Mouse (Mus musculus): ENCODE results near the gene Prkn. TPM values are rescaled to one million over a fixed set of nuclear protein-coding genes. Genes with fewer than 3 reads are reported as not detected.

The Prkn gene
- total RNA-seq, 2 experiments from 2014 or later: 14.6 to 20.3 TPM

DNA sequence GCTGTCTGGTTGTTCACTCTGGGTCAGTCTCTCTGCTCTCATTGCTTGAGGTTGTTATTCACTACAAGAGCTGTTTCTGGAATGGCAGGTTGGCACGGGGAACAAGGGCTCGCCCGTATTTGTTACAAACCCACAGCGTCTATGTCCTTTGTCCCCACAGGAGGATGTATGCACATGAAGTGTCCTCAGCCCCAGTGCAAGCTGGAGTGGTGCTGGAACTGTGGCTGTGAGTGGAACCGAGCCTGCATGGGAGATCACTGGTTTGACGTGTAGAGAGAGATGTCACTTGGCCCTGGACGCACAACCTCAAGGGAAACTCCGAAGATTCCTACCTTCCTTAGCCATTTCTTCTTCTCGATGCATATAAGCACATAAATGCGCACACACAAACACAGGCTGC, 1221.2 kb downstream of the Prkn start:
- DNase-seq (ENCODE audit: low spot score in 2 of 2): no peak

GRCm38 (mm10) chr17:12062861-12063260, 1222.7 kb downstream of the Prkn start:
- DNase-seq (ENCODE audit: low spot score in 2 of 2): no peak

GRCm38 (mm10) chr17:12063533-12063932, 1223.3 kb downstream of the Prkn start:
- DNase-seq (ENCODE audit: low spot score in 2 of 2): no peak

- DNase-seq (ENCODE audit: low spot score in 2 of 2): no peak
These were observed 1225.9 kb downstream of the Prkn start for GRCm38 (mm10) chr17:12066054-12066453.

DNA sequence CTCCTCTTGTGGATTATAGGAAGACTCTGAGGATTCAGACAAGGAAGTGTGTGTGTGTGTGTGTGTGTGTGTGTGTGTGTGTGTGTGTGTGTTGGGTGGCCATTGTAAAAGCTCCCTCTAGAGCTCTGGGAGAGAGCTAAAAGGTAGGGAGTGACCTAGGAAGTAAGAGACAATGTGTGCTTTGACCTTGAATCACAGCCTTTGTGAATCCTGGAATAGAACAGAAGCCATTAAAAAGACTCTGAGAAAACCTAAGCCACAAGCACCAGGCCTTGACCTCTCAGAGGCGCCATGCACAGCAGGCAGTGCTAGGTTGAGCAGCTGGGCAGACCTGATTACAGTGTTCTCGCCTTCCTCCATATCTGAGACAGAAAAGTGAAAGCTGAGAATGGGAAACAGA, 1236.6 kb downstream of the Prkn start:
- no peak for DNase-seq (ENCODE audit: low spot score in 2 of 2)

DNA sequence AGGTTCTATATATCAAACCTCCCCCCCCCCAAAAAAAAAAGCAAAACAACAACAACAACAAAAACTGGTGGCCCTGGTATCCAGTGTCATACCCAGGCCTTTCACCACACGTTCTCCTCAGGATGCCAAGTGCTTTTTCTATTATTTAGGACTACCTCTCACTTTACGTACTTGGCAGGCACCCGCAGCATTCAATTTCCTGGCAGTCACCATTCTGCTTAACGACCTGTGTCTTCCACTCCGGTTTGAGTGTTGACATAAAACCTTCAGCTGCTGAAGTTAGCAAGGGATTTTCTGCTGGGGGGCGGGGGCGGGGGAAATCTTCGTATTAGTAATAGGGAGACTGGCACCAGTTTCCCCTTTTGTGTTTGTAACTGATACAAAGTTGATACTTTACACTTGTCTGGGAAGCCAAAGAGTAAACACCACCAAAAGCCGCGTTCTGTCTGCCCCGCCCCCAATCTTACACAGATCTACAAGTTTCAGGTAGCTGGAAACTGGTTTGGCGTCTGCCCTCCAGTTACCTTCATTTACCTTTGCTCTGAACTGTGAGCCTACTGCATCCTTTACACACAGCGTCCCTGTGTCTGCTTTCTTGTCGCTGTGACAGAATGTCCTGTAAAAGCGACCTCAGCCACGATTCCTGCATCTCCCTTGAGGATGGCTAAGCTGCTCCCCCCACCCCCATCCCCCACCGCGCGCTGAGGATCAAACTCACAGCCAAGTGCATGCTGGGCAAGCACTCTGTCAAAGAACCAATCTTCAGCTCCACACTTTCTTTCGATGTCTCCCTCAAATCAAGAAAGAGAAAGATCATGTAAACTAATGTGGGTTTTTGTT, 1240.7 kb downstream of the Prkn start:
- no peak for DNase-seq (ENCODE audit: low spot score in 2 of 2)

- no peak for DNase-seq (ENCODE audit: low spot score in 2 of 2)
These were observed 1242.0 kb downstream of the Prkn start for GRCm38 (mm10) chr17:12082201-12082600.

GRCm38 (mm10) chr17:12090261-12090927, 1250.2 kb downstream of the Prkn start:
- no peak for DNase-seq (ENCODE audit: low spot score in 2 of 2)

DNA sequence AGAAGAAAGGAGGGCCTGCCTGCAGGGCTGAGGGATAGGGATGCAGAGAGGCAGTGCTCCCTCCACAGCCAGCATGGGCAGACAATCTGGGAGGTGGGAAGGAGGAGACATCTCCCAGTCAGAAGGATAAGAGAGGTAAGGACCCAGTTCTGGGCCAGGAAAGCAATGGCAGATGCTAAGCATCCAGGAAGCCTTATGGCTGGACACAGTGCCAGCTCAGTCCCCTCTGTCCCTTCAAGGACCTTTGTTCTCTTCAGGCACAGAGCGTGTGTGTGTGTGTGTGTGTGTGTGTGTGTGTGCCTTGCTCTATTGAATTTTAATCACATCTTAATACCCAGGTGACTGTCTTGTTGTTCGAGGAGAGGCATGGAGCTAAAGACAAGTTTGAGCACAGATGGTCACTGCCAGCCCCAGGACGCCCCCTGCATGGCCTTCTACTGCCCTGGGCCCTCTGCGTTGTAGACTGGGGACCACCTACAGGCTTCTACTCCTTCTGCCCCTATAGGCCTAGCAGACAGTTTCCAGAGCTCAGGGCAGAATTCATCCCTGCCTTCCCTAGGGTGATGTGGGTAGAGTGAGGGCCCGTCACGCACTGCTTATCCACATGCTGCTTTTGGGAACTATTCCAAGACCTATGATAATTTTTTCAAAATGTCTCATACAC, 1252.8 kb downstream of the Prkn start:
- no peak for DNase-seq (ENCODE audit: low spot score in 2 of 2)

DNA sequence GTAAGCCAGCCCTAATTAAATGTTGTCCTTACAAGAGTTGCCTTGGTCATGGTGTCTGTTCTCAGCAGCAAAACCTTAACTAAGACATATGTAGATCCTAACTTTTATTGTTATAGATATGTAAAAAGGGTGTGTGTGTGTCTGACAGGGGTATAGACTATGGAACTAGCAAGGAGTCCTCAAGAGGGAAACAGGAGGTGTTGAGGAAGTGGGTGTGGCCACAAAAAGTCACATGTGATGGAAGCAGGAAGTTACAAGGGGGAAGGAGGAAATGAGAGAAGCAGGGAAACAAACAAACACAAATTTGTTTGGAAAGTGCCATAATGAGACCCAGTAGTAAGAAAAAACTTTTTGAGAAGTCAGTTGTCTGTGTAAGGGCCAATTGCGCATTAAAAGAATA, 1253.8 kb downstream of the Prkn start:
- DNase-seq (ENCODE audit: low spot score in 2 of 2): no peak

DNA sequence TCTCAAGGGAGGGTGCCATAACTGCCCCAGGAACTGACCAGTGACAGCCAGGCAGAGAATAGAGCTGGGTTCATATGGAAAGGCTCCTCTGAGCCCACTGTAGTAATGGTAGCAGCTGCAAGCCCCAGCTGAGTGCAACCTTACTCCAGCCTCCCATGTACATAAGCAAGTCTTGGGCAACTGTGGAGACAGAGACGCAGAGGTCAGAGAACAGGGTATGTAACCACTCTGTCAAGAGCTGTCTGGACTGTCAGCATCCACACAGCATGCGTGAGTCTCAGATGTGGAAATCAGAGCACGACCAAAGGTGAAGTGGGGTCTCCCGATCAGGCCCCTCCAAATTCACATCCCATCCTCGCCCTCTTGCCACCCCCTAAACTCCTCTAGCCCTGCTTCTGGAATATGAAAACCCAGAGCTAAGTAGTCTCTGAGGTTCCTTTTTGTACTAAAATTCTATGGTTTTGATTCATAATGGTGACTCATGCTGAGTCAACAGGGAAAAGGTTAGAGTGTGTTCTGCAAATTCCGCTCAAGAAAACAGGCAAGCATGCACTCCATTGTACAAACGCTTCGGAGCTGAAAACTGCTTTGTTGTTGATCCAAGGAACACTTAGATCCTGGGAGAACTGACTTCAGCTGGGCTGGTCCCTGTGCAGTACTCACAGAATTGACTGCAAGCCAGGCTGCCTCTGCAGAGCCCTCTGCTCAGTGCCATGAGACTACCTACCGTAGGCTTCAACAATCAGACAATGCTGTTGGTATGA, 1254.8 kb downstream of the Prkn start:
- peak in 1 of 2 experiments; percentile 13 for DNase-seq (ENCODE audit: low spot score in 2 of 2)

- DNase-seq (ENCODE audit: low spot score in 2 of 2): no peak
These were observed 1259.2 kb downstream of the Prkn start for GRCm38 (mm10) chr17:12099415-12099814.

GRCm38 (mm10) chr17:12102326-12102725, 1262.1 kb downstream of the Prkn start:
- DNase-seq (ENCODE audit: low spot score in 2 of 2): no peak

- no peak for DNase-seq (ENCODE audit: low spot score in 2 of 2)
These were observed 1263.6 kb downstream of the Prkn start for GRCm38 (mm10) chr17:12103781-12104180.

DNA sequence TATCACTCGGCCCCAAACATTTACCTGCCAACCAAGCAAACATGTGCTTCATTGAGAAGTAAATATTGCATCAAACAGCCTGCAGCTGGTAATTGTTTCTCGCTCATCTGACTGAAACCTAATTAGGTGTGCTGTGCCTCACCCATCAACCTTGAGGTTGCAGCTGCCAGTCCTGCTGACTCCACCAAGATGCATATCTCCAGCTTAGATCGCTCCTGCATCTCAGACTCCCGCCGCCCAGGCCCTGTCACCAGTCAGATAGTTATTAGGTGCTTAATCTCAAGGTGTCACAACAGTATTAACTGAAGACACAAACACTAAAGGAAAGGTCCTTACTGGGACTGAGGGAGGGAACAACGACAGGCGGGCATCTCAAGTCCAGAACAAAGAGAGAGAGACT, 1264.1 kb downstream of the Prkn start:
- DNase-seq (ENCODE audit: low spot score in 2 of 2): no peak

DNA sequence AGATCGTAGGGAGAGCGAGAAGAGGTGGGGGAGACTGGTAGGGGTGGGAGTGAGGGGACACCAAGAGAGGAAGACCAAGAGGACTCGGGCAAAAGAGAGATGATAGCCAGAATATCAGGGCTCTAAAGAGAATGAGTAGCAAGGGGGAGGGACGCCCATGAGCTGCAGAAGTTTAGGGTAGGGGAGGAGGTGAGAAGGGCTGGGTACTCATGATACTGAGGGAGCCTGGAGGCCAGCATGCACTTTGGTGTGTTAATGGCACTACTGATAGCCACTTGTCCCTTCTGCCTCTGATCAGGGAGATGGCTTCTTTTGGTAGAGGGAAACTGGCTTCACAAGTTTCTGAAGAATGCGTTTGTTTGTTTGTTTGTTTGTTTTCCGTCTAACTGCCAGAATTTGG, 1264.5 kb downstream of the Prkn start:
- no peak for DNase-seq (ENCODE audit: low spot score in 2 of 2)

GRCm38 (mm10) chr17:12106255-12106654, 1266.1 kb downstream of the Prkn start:
- DNase-seq (ENCODE audit: low spot score in 2 of 2): peak in 1 of 2 experiments; percentile 22
